27 mouse cellular contexts compared by ENCODE assay signal in the genomic region with DNA sequence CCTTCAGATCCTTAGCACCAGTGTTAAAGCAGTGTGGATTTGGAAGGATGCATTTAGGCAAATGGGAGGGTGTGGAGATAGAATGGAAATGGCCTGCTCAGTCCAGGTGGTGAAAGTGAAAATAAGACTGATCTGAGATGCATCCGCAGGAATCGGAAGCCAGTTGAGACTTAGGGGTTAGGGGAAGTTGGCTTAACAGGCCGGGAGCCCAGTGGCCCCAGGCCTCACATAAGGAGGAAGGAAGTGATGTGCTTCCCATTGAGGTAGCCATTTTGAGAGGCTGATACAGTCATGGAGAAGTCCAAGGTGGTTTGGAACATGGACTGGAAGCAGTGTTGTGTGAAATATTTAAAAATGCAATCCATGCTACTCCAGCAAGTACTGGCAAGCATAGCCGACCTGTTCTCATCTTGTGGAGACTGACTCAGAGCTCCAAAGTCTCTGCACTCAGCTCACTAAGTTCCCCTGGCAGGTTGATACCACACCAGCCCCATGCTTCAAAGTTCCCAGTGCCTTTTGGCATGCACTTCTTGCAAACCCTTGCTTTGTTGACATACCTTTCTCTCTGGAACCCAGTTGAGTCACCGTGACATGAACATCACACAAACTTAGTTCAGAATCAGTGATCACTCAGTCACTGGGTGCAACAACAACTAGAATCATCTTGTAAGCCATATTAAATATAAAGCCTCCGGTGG. TPM values are rescaled to one million over a fixed set of nuclear protein-coding genes. Genes with fewer than 3 reads are reported as not detected.
DNase-seq lines count a peak whose midpoint lies in the region; ATAC-seq and TF ChIP-seq lines count a peak whose summit lies in the region.
"Had no signal": no experiment of that assay in that cellular context is flagged by ENCODE, and none has a peak within 500 bp of the region (broad histone marks: within the 10 kb centered on the region; RNA-seq: fewer than 3 reads in every experiment).

No protein-coding gene starts in this region.

- no peak overlapping the region for H3K9ac ChIP-seq in stomach, postnatal 0 days (ENCODE audit: low read length)
- H3K9ac ChIP-seq: forebrain, postnatal 0 days; intestine, embryonic 15.5 days; liver, embryonic 14.5 days; midbrain, embryonic 15.5 days; neural tube, embryonic 13.5 days had no signal

- H3K27me3 ChIP-seq in stomach, postnatal 0 days (ENCODE audit: control insufficient read depth, insufficient read depth, low read length) = no peaks in the 10 kb centered on the region
- H3K27me3 ChIP-seq: intestine, embryonic 15.5 days; megakaryocyte, embryonic 14.5 days; midbrain, embryonic 15.5 days; neural tube, embryonic 13.5 days had no signal

- peak overlapping the region; percentile 58 for H3K27ac ChIP-seq in macrophage
- peak overlapping the region; percentile 76 for H3K27ac ChIP-seq in stomach, postnatal 0 days (replicated peaks)
- H3K27ac ChIP-seq: heart, embryonic 10.5 days; intestine, embryonic 15.5 days; left cerebral cortex, adult 2 months; limb, embryonic 10.5 days; liver, embryonic 14.5 days; midbrain, embryonic 15.5 days; neural tube, embryonic 13.5 days had no signal

- 50% methylated on average over 6 of the region's 6 CpGs for WGBS in macrophage (ENCODE audit: missing documents)
- 82% methylated on average over 6 of the region's 6 CpGs for WGBS in stomach, postnatal 0 days

- H3K4me1 ChIP-seq in stomach, postnatal 0 days (replicated peaks; ENCODE audit: control insufficient read depth, insufficient read depth) = no peaks in the 10 kb centered on the region
- H3K4me1 ChIP-seq: limb, embryonic 10.5 days had no signal

- intact Hi-C loops in left cerebral cortex, postnatal 4 days (cut with DNase I) = no loop called here

- TF ChIP-seq CTCF in stomach, postnatal 0 days (IDR thresholded peaks at IDR 0.05; ENCODE audit: low read depth) = no peak

- no peak overlapping the region for H3K4me2 ChIP-seq in stomach, postnatal 0 days (replicated peaks; ENCODE audit: low read depth)
- H3K4me2 ChIP-seq: intestine, embryonic 15.5 days; midbrain, embryonic 15.5 days; neural tube, embryonic 13.5 days had no signal

- DNase-seq in urinary bladder, postnatal 36 days (ENCODE audit: low spot score in 2 of 2) = peak; percentile 35 to 50
- DNase-seq in urinary bladder, postnatal 25 days (ENCODE audit: low spot score) = no peak
- DNase-seq in stomach, postnatal 0 days (ENCODE audit: low spot score) = no peak
- DNase-seq in gastrocnemius, adult 8-10 months (ENCODE audit: low spot score in 2 of 2) = no peak
- DNase-seq in kidney, postnatal 25 days = no peak
- no peak for DNase-seq in left cerebral cortex, postnatal 4 days
- DNase-seq: adrenal gland, postnatal 14 days; cerebellum, adult 9-10 months; forebrain, postnatal 0 days; heart, postnatal 4 days; kidney, postnatal 4 days; layer of hippocampus, adult 9-11 months; lung, postnatal 10 days; thymus, adult 18-20 months; thymus, postnatal 4 days had no signal

- no peaks in the 10 kb centered on the region for H3K79me2 ChIP-seq in macrophage (ENCODE audit: inconsistent target)

- H3K9me3 ChIP-seq in stomach, postnatal 0 days (ENCODE audit: control insufficient read depth, low read length) = no peaks in the 10 kb centered on the region
- H3K9me3 ChIP-seq: heart, embryonic 10.5 days; intestine, embryonic 15.5 days; limb, embryonic 10.5 days; megakaryocyte, embryonic 14.5 days; midbrain, embryonic 15.5 days; neural tube, embryonic 13.5 days had no signal

- ATAC-seq in granulocyte monocyte progenitor cell, adult 5-6 weeks (replicated peaks; ENCODE audit: poor library complexity, severe bottlenecking) = peak; percentile 94
- ATAC-seq in stomach, postnatal 0 days (ENCODE audit: low FRiP score, low TSS enrichment) = 0 out of 2 replicates have a peak, but pooled peaks have one; percentile 18
- ATAC-seq: forebrain, postnatal 0 days; hindbrain, embryonic 16.5 days; intestine, embryonic 15.5 days; midbrain, embryonic 15.5 days had no signal

- no peak for TF ChIP-seq EP300 in stomach, postnatal 0 days (optimal IDR thresholded peaks at IDR 0.05)

- H3K36me3 ChIP-seq in macrophage (ENCODE audit: inconsistent target) = no peaks in the 10 kb centered on the region
- H3K36me3 ChIP-seq in stomach, postnatal 0 days (ENCODE audit: control insufficient read depth, insufficient read depth, low read length) = no peaks in the 10 kb centered on the region
- H3K36me3 ChIP-seq: intestine, embryonic 15.5 days; neural tube, embryonic 13.5 days had no signal

- H3K4me3 ChIP-seq in macrophage (ENCODE audit: inconsistent target) = no peak overlapping the region
- H3K4me3 ChIP-seq in stomach, postnatal 0 days (ENCODE audit: low read depth, low read length) = no peak overlapping the region
- H3K4me3 ChIP-seq: heart, embryonic 10.5 days; intestine, embryonic 15.5 days; left cerebral cortex, adult 2 months; limb, embryonic 10.5 days; megakaryocyte, embryonic 14.5 days; midbrain, embryonic 15.5 days; myocyte; neural tube, embryonic 13.5 days had no signal

RNA-seq across cellular contexts. Expression of a gene that starts 25.2 kb away (rescaled TPM):
- 28.6 and 28.8 TPM in 2 replicates for total RNA-seq in granulocyte monocyte progenitor cell, adult 5-6 weeks (2014; fragmentation: Nextera tagmentation)
- total RNA-seq in granulocyte monocyte progenitor cell, adult 5-6 weeks (2017) = 8.7 and 9.6 TPM in 2 replicates
- total RNA-seq in macrophage (2018; cell fraction: chromatin; rRNA removed) = 10 to 100 TPM in 6 of 26 experiments, 1 to 10 TPM in 20; 2.1 to 26.0 (median 8.1) TPM
- 10 to 100 TPM in 20 of 26 experiments, 1 to 10 TPM in 6; 5.4 to 16.8 (median 11.6) TPM for total RNA-seq in macrophage (2018; cell fraction: cytosol; rRNA removed)
- total RNA-seq in macrophage (2018; cell fraction: nucleus; rRNA removed) = 10 to 100 TPM in 11 of 26 experiments, 1 to 10 TPM in 15; 4.0 to 27.4 (median 8.6) TPM
- polyA plus RNA-seq in macrophage (2018) = 10.6 to 17.8 TPM (median 14.4 TPM) in 3 replicates
- 99.6 and 107 TPM in 2 replicates for polyA plus RNA-seq in stomach, postnatal 0 days (2015; fragmentation: Nextera tagmentation; extraction: Ambion mirVana)
- total RNA-seq in gastrocnemius, adult 8-10 months (2022) = 1 to 10 TPM; 1.0 to 4.1 (median 2.4) TPM
- total RNA-seq in left cerebral cortex, postnatal 4 days (2021) = 10 to 100 TPM; 19.9 to 23.3 TPM

Comparison
In these comparisons a context has a peak if more than half of its experiments do, and no peak if none do; other contexts are left out.
1. DNase-seq: peak in urinary bladder, postnatal 36 days (2 of 2); none in urinary bladder, postnatal 25 days (single experiment), stomach, postnatal 0 days (single experiment), gastrocnemius, adult 8-10 months (0 of 2), kidney, postnatal 25 days (0 of 2) and left cerebral cortex, postnatal 4 days (single experiment).